Mouse (Mus musculus): ENCODE results near the gene Cnot1. TPM values are rescaled to one million over a fixed set of nuclear protein-coding genes. Genes with fewer than 3 reads are reported as not detected.

Gene Cnot1
- polyA plus RNA-seq, 1 experiment from 2014 or later = 16.0 TPM

DNA sequence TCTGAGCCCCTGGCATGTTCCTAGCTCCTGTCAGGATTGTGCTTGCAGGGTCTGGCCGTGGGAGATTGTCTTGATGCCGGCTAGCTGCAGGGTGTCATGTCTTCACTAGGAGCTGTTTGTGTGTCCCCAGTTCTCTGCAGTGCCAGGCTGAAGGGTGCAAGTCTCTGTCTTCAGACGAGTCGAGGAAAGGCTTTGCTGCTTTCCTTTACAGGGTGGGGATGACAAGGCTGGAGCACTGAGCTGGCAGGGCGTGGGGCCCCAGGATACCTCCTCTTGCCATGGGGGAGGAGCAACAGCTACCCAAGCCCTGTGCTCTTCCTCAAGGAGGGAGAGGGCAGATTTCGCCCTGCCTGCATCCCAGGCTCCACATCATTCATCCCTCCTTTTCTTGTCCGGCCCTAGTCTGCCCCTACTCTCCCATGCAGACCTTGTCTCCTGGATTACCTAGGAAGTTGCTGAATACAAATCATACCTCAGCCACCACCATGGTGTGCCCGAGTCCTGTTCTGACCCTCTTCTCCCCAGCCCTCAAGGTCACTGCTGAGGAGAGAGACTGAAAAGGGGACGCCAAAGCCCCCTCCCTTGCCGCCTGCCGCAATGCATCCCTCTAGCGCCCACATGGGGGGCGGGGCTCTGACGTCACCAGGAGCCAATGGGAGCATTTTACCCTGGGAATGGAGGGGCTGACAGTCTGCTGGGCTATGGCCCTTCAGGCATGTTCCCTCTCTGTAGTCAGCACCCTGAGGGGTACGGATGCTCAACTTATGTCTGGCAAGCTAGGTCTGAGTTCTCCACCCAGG is 103.6 kb downstream of the Cnot1 start:
- TF ChIP-seq EP300 (IDR thresholded peaks at IDR 0.05; ENCODE audit: low read depth) = no peak
- no peak for TF ChIP-seq CTCF (IDR thresholded peaks at IDR 0.05; ENCODE audit: low read depth)
- WGBS (ENCODE audit: insufficient replicate concordance) = 10% methylated on average over 14 of the region's 15 CpGs
- ATAC-seq (0 out of 2 replicates have a peak, but pooled peaks have one; percentile 12), DNase-seq (no peak)
- Histone ChIP-seq H3K9me3 (ENCODE audit: low read length) (no peaks in the 10 kb centered on the region), H3K4me2 (ENCODE audit: low read depth, low read length) (peak overlapping the region; percentile 85), H3K9ac (replicated peaks) (peak overlapping the region; percentile 2; the same call in 1 of the 2 replicates), H3K4me3 (ENCODE audit: low read depth, low read length) (peak overlapping the region; percentile 45; the same call in 1 of the 2 replicates), H3K27ac (ENCODE audit: low read depth) (no peak overlapping the region), H3K36me3 (replicated peaks; ENCODE audit: insufficient read depth, low read length) (no peaks in the 10 kb centered on the region), H3K27me3 (ENCODE audit: insufficient read depth, low read length) (peaks cover 24% of the 10 kb centered on the region), H3K4me1 (ENCODE audit: insufficient read depth) (peaks cover 7% of the 10 kb centered on the region; the same call in 1 of the 2 replicates)

DNA sequence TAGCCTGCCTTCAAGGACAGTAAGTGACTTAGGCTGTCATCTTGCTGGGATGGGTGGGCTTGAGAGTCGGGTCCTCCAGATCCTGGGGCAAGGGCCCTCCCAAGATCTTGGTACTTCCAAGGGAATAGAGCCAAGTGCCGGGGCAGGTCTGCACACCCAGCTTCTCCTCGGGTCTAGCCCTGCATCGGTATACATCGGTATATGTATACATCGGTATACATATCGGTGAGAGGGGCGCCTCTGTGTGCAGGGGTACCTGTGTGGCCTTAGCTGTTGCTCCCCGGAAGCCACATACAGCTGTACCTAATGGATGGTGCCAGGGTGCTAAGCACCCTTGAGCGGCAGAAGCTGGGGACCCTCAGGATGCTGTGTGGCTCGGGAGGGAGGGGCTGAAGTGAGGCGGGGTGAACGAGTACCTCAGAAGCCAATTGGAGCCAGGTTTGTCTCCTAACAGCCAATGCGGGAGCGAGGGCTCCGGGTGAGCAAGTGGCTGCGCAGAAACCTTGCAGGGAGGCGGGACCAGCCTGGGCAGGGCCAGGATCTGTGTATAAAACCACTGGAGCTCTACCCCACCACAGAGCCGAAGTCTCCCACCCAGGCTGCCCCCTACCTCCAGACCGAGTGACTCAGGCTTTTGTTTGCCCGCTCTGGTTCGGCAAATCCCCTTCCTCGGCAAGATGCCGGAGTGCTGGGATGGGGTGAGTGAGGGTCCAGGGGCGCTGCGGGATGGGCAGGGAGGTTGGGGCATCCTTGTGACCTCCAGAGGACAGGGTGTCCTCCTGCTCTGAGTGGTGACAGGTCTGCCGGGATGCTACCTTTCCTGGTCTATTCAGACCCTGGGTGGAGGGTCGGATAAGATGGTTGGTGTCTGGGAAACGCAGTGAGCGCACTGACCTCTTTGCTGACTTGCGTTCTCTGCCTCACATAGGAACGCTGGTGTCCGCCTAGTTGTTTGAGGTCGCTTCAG is 104.5 kb downstream of the Cnot1 start:
- Histone ChIP-seq H3K4me3 (ENCODE audit: low read depth, low read length) (peak overlapping the region; percentile 45), H3K27me3 (ENCODE audit: insufficient read depth, low read length) (peaks cover 24% of the 10 kb centered on the region), H3K9ac (replicated peaks) (peak overlapping the region; percentile 2; the same call in 1 of the 2 replicates), H3K27ac (ENCODE audit: low read depth) (no peak overlapping the region), H3K4me2 (ENCODE audit: low read depth, low read length) (peak overlapping the region; percentile 85), H3K4me1 (ENCODE audit: insufficient read depth) (peaks cover 7% of the 10 kb centered on the region; the same call in 1 of the 2 replicates), H3K9me3 (ENCODE audit: low read length) (no peaks in the 10 kb centered on the region), H3K36me3 (replicated peaks; ENCODE audit: insufficient read depth, low read length) (no peaks in the 10 kb centered on the region)
- DNase-seq (peak; percentile 67), ATAC-seq (peak; percentile 84)
- WGBS (ENCODE audit: insufficient replicate concordance) = 4% methylated on average over 33 of the region's 34 CpGs
- TF ChIP-seq EP300 (IDR thresholded peaks at IDR 0.05; ENCODE audit: low read depth) = no peak
- TF ChIP-seq CTCF (IDR thresholded peaks at IDR 0.05; ENCODE audit: low read depth) = no peak

DNA sequence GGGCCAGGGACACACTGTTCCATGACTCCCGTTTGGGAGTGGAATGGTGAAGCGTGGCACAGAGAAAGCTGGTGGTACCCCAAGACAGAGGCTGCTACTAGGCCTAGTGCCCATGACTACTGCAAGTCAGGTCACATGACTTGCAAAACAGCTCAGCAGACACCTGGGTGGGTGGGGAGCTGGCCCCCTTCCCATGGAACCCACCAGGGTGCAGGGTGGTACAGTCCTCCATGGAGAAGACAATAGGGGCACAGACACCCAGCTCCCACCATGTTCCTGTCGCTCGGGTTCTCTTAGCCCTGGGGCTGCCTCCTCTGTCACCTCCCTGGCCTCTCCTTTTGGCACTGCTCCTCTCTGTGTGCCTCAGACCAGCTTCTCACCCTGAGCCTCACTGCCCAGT is 105.5 kb downstream of the Cnot1 start:
- Histone ChIP-seq H3K9me3 (ENCODE audit: low read length) (no peaks in the 10 kb centered on the region), H3K27me3 (ENCODE audit: insufficient read depth, low read length) (peaks cover 33% of the 10 kb centered on the region), H3K9ac (replicated peaks) (no peak overlapping the region), H3K27ac (ENCODE audit: low read depth) (no peak overlapping the region), H3K4me1 (ENCODE audit: insufficient read depth) (peaks cover 7% of the 10 kb centered on the region; the same call in 1 of the 2 replicates), H3K4me2 (ENCODE audit: low read depth, low read length) (no peak overlapping the region), H3K4me3 (ENCODE audit: low read depth, low read length) (no peak overlapping the region), H3K36me3 (replicated peaks; ENCODE audit: insufficient read depth, low read length) (no peaks in the 10 kb centered on the region)
- 84% methylated on average over 4 of the region's 4 CpGs for WGBS (ENCODE audit: insufficient replicate concordance)
- ATAC-seq (no peak), DNase-seq (no peak)
- TF ChIP-seq CTCF (IDR thresholded peaks at IDR 0.05; ENCODE audit: low read depth) (no peak), EP300 (IDR thresholded peaks at IDR 0.05; ENCODE audit: low read depth) (no peak)

DNA sequence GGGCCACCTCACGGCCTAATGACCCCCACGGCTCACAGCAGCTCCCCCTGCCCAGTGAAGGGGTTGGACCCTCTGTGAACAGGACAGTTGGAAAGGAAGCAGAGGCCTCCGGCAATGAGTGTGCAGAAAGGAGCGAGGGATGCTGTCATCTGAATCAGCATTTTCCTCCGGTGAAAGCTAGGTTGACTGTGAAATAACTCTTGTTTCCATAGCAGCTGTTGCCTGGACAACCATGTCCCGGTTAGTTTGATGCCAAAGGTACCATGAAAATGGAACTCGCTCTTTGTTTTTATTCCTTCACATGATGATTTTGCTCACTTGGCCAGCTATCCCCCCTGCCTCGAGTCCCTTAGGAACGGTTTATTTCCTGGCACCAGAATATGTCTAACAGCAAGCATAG is 107.0 kb downstream of the Cnot1 start:
- Histone ChIP-seq H3K27me3 (ENCODE audit: insufficient read depth, low read length) (peaks cover 40% of the 10 kb centered on the region), H3K4me2 (ENCODE audit: low read depth, low read length) (no peak overlapping the region), H3K9ac (replicated peaks) (no peak overlapping the region), H3K36me3 (replicated peaks; ENCODE audit: insufficient read depth, low read length) (no peaks in the 10 kb centered on the region), H3K9me3 (ENCODE audit: low read length) (no peaks in the 10 kb centered on the region), H3K27ac (ENCODE audit: low read depth) (no peak overlapping the region), H3K4me1 (ENCODE audit: insufficient read depth) (peaks cover 7% of the 10 kb centered on the region; the same call in 1 of the 2 replicates), H3K4me3 (ENCODE audit: low read depth, low read length) (no peak overlapping the region)
- DNase-seq (no peak), ATAC-seq (no peak)
- WGBS (ENCODE audit: insufficient replicate concordance) = 59% methylated on average over 9 of the region's 9 CpGs
- TF ChIP-seq EP300 (IDR thresholded peaks at IDR 0.05; ENCODE audit: low read depth) (no peak), CTCF (IDR thresholded peaks at IDR 0.05; ENCODE audit: low read depth) (no peak)

DNA sequence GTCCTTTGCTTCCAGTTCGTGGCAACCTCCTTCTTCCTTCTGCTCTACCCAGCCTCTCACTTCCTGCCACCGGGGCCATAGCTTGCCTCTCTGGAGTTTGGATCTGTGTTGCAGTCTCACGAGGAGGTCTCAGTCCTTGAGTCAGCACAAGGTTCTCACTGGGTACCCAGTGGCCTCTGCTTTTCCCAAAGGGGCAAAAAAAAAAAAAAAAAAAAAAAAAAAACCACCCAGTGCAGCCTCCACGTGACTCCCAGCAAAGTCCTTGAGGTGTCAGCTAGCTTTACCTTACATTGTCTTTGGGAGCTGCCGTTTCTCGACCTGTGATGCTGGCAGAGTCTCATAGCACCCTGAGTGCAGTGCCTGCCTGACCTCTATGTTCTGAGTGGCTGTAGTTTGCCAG is 109.1 kb downstream of the Cnot1 start:
- DNase-seq = no peak
- Histone ChIP-seq H3K4me1 (ENCODE audit: insufficient read depth) (peaks cover 2% of the 10 kb centered on the region; the same call in 1 of the 2 replicates), H3K27ac (ENCODE audit: low read depth) (no peak overlapping the region), H3K9me3 (ENCODE audit: low read length) (no peaks in the 10 kb centered on the region), H3K9ac (replicated peaks) (no peak overlapping the region), H3K4me3 (ENCODE audit: low read depth, low read length) (no peak overlapping the region), H3K4me2 (ENCODE audit: low read depth, low read length) (no peak overlapping the region), H3K27me3 (ENCODE audit: insufficient read depth, low read length) (peaks cover 42% of the 10 kb centered on the region), H3K36me3 (replicated peaks; ENCODE audit: insufficient read depth, low read length) (no peaks in the 10 kb centered on the region)
- 24% methylated on average over 6 of the region's 6 CpGs for WGBS (ENCODE audit: insufficient replicate concordance)
- no peak for ATAC-seq
- no peak for TF ChIP-seq EP300 (IDR thresholded peaks at IDR 0.05; ENCODE audit: low read depth)
- TF ChIP-seq CTCF (IDR thresholded peaks at IDR 0.05; ENCODE audit: low read depth) = no peak

DNA sequence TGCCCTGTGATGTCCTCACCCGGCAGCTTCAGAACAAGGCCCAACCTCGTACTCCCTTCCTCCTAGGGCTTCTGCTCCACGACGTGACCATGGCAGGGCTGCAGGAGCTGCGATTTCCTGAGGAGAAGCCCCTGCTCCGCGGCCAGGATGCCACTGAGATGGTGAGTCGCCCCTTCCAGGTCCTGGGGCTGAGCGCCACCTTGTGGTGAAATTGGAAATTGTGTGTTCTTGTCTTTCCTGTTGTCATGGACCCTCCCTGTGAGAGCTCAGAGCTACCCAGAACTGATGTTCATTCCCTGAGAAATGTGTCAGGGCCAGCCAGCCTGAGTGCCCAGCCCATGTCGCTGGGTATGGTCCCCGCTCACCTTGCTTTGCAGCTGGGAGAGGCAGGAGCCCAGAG is 110.1 kb downstream of the Cnot1 start:
- TF ChIP-seq EP300 (IDR thresholded peaks at IDR 0.05; ENCODE audit: low read depth) (no peak), CTCF (IDR thresholded peaks at IDR 0.05; ENCODE audit: low read depth) (peak; percentile 96)

More for the DNA sequence above, 110.1 kb downstream of the Cnot1 start:
- no peak overlapping the region for H3K4me3 ChIP-seq (ENCODE audit: low read depth, low read length)
- peaks cover 31% of the 10 kb centered on the region for H3K27me3 ChIP-seq (ENCODE audit: insufficient read depth, low read length)
- DNase-seq (peak; percentile 85), ATAC-seq (peak; percentile 50; the same call in 1 of the 2 replicates)
- no peaks in the 10 kb centered on the region for H3K36me3 ChIP-seq (replicated peaks; ENCODE audit: insufficient read depth, low read length)
- H3K9me3 ChIP-seq (ENCODE audit: low read length) = no peaks in the 10 kb centered on the region
- no peaks in the 10 kb centered on the region for H3K4me1 ChIP-seq (ENCODE audit: insufficient read depth)
- H3K27ac ChIP-seq (ENCODE audit: low read depth) = no peak overlapping the region
- no peak overlapping the region for H3K9ac ChIP-seq (replicated peaks)
- H3K4me2 ChIP-seq (ENCODE audit: low read depth, low read length) = no peak overlapping the region
- WGBS (ENCODE audit: insufficient replicate concordance) = 2% methylated on average over 11 of the region's 11 CpGs
